Mouse (Mus musculus) ovary, postnatal 10 days (tissue): ENCODE results near the gene Immp2l.

Experiments used
- DNase-seq: peaks from one replicate; pipeline ENCODE4 v3.0.0; 2022; ENCODE audit warnings: low spot score

Gene Immp2l

DNA sequence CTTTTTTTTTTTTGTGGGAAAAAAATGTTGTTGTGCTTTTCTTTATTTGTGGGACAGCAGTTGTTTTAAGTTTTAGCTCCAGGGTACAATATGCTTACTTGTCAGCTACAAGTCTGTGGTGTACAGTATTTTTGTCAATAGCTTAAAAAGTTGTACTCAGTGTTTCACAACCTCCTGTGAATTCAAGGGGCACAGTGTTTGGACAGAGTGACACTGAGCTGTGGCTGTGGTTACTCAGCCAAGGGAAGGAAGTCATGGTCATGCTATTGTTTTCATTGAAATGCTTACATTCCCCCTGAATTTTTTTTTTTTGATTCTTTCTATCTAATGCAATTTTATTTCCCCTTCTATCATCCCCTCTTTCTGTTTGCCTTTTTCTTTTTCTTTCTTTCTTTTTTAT is 159.0 kb downstream of the Immp2l start:
- no peak for DNase-seq

DNA sequence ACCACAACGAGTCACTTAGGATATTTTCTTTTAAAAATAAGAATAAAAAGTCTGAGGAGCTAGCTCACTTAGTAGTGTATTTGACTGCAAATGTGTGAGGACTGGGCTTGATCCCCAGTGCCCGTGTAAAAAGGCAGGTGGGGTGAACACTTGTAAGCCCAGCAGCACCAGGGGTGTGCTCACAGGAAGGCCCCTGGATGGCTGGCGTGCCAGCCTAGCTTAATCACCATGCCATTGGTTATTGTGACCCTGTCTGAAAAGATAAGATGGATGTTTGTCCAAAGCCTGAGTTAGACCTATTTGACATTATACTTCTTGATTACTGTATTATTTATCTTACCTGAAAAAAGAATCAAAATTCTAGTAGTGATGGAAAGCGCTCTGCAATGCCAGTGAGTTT is 161.2 kb downstream of the Immp2l start:
- no peak for DNase-seq

DNA sequence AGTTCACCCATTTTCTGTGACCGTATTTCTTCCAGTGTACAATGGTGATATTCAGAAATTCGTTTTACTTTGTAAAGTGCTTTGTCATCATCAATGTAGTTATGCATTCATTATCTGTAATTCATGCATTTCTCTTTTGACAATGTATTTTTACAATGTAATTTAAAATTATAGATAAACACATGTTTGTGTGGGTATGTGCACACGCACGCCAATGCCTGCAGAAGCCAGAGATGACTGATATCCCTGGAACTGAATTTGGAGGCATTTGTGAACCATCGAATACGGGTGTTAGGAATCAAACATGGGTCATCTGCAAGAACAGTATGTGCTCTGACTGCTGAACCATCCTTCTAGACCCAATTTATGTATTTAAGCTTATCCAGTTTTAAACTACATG is 161.6 kb downstream of the Immp2l start:
- no peak for DNase-seq

- no peak for DNase-seq
These were observed 168.9 kb downstream of the Immp2l start for GRCm38 (mm10) chr12:41192829-41193228.

DNA sequence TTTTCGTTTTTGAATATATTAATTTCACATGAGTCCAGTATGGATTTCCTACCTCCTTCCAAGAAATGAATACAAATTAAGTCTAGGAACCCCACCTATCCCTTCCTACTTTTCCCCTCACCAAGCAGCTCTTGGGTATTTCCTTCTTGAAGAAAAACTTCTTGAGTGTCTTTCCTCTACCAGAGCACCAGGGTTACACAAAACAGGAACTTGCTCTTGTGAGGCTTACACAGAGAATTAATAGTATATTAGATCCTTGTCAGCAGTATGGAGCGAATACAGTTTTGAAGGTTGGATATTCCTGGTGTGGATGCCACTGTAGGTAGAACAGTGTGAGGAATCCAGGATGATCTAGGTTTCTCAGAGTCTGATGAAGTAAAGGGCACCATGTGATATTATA is 172.5 kb downstream of the Immp2l start:
- DNase-seq = no peak

- no peak for DNase-seq
These were observed 191.3 kb downstream of the Immp2l start for GRCm38 (mm10) chr12:41215186-41215585.

DNA sequence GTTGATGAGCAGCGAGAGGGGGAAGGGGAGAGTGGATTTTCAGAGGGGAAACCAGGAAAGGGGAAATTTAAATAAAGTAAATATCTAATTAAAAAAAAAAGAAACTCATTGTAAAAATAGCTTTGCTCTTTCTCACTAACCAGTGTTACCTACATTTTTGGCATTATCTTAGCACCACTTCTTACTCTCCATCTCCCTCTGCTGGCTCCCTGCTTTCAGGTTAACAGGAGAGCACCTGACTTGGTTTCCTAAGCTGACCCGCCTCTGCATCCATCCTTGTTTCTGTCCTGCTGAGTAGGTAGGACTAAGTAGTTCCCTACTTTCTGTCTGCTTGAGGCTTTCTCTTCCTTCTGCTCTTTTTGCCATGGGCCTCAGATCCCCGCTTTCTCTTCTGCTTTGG is 198.0 kb downstream of the Immp2l start:
- DNase-seq = no peak

GRCm38 (mm10) chr12:41223686-41224085 is 199.8 kb downstream of the Immp2l start:
- no peak for DNase-seq

DNA sequence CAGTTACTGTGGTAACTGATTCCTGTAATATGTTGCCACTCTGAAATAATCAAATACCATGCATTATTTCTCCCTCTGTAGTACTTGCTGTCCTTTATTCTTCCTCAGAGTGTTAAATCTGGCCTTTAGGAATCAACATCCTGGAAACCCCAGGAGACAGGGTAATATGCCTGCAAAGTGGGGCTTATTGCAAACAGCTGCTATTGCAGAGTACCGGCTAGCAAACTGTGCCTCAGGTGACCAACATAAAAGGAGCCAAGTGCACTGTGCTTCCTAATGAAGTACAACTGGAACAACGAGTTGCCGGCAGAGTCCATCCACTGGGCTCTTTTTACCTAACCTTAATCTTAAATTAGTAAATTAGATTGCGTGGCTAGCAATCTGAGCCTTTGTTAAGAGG is 200.6 kb downstream of the Immp2l start:
- DNase-seq = no peak

DNA sequence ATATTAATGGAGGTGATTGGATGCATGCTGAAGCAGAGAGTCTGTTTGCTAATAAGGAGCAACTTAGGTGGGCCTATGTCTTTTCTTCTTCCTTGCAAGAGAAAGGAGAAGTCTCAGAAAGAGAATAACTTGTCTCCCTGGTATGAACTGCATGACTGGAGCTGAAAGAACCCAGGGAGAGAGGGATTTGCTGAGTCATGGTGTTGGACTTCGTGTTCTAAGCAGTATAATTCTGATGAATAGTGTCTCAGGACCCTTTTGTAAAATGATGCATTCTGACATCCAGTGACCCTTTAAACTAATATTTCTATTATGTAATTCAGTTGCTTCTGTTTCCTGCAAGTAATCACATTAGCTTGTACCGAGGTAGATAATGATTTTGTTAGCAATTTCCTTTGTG is 208.1 kb downstream of the Immp2l start:
- DNase-seq = no peak

DNA sequence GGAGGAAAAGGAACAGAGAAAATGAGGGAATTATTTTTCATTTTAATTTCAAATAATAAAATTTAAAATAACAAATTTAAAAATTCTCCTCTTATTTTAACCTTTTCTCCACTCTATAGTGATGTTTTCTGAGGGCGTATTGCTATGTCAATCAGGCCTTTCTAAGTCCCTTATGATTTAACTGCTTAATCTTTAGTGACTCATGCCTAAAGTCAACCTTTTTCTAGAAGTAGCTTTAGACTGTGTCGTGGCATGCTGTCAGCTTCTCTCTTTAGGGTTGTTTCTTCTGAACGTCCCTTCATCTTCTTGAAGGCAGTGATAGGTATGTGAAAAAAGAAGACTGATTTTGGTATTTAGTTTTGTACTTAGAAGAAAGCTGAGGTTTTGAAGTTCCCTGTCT is 214.0 kb downstream of the Immp2l start:
- no peak for DNase-seq

GRCm38 (mm10) chr12:41241221-41241620 is 217.3 kb downstream of the Immp2l start:
- no peak for DNase-seq

DNA sequence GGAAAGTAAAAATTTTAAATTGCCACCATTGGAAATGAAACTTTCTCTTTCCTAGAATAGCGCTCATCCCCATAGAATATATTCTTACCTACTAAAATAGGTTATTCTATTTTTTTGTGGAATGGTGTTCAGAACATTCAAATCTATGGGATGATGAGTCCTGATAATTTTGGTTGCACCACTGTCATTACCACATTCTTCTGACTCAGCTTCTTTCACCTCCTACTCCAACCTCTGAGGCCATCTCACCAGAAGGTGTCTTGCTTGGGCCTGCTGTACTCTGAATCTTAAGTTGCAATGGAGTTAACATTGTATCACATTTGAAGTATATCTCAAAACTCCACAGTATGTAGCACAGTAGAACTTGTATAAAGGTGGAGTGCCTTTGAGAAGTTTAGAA is 224.4 kb downstream of the Immp2l start:
- no peak for DNase-seq

DNA sequence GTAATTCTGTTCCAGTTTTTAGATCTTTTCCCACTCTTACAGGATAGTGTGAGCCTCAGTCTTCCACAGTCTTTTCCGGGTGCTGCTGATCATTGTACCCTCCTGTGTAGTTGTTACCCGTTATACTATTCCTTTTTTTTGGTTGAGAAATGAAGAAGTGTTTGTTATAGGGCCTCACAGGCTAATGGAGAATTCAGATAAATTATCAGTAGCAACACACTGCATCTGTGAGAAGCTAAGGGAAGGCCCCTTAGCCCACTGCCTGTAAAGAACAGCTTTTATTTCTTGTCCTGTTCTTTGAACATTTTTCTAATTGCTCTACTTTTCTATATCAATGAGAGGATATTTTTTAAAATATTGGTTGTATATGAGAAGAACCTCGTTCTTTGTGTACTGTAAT is 226.2 kb downstream of the Immp2l start:
- no peak for DNase-seq

DNA sequence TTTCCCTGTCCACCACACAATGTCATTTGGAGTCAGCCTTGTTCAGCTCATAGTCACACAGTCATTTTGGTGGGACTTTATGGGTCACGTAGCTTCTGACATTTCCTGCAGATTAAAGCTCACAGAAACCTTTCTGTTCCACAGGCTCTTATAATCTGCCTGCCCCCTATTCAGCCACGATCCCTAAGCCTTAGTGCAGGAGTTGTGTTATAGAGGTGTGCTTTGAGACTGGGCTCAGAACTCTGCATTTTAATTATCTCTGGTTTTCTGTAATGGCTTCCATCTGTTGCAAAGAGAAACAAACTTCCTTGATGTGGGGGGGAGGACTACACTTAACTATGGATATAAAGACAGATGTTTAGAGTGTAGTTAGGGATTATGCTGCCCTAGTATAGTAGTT is 234.0 kb downstream of the Immp2l start:
- no peak for DNase-seq

- DNase-seq = no peak
These were observed 235.7 kb downstream of the Immp2l start for GRCm38 (mm10) chr12:41259608-41260007.

GRCm38 (mm10) chr12:41274136-41274535 is 250.2 kb downstream of the Immp2l start:
- no peak for DNase-seq

GRCm38 (mm10) chr12:41275361-41275760 is 251.5 kb downstream of the Immp2l start:
- DNase-seq = no peak

GRCm38 (mm10) chr12:41277896-41278295 is 254.0 kb downstream of the Immp2l start:
- DNase-seq = no peak

DNA sequence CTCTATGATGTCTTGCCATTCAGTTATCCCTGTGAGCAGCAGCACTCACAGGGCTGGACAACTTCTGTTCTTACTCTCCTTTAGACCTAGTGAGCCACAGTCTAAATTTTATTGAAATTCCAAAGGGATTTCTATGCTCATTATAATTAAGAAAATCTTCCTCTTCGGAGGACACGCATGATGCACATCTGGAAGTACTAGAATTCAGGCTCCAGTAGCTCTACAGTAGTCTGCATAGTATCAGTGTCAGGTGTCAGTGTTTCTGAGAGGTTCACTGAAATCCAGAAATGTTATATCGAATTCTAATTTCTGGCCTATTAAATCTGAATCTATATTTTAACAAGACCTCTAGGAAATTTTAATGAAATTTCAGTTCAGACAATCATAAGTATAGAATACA is 265.2 kb downstream of the Immp2l start:
- no peak for DNase-seq

DNA sequence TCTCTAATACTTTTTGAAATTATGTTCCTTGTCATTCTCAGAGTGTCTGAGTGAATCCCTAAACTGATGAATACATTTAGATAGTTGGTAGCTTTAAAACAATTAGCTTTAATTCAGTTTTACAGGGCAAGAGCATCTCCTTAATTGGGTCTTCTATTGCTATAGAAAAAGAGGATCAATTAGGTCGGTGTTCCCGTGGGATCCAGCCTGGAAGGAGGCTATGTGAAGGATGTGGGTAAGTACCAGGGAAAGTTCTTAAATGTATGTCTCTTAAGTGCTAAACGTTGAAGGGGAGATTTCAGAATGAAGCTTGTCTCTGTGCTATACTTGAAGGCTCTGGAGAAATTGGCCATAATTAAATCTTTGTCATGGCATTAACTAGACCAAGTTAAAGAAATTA is 283.1 kb downstream of the Immp2l start:
- no peak for DNase-seq

DNA sequence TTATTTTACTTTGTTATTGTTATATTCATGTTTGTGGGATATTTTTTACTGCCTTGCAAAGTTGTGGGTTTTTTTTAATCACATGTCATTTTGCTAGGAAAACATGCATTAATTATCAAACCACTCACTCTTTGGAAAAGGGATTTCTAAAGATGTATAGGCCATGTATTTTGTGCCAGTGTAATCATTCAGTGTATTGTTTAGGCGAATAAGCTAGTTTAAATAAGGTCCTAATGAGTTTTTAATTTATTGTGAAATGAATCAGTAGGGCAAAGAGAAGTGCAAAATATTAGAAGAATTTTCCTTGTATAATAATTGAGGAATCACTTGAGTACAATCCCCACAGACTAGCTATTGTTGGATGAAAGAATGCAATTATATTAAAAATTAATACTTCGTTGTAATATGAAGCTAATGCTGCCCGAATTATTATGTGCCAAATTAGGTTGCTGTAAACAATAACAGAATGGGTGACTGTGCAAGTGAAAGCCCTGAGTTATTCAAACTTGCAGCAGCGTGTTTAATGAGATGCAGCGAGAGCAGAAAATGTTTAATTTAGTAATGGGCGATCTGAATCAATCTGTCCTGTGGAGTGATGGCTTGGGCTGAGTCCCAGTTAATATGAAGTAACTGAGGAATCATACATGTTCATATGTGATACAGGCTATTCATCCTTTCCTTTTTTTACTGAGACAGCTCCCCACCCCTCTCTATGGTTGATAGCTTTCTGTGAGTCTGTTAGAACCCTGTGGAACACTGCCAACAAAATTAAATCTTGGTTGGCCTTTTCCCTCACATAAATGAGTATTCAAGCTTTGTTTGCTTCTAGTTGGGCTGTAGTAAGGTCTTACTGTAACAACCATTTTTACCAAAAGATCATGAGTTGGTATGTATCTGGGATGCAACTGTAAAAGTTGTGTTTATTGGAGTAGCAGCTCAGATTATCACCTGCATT is 285.1 kb downstream of the Immp2l start:
- no peak for DNase-seq

DNA sequence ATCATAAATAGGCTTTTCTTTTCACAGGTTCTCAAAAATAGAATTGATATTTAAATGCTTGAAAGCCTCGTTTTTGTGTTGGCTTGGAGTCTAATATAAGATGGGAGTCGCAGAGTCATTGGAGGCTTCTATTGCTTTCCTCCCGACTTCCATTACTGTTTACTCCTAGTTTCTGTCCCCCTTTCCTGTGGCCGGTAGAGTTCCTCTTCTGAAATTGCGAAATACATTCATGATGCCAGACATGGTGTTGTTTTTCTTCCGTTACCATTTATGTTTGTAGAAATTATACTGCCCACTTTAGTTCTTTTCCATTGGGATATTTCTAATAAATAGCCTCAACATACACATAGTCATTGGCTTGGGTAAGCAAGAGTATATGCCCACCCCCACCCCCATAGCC is 289.5 kb downstream of the Immp2l start:
- no peak for DNase-seq

DNA sequence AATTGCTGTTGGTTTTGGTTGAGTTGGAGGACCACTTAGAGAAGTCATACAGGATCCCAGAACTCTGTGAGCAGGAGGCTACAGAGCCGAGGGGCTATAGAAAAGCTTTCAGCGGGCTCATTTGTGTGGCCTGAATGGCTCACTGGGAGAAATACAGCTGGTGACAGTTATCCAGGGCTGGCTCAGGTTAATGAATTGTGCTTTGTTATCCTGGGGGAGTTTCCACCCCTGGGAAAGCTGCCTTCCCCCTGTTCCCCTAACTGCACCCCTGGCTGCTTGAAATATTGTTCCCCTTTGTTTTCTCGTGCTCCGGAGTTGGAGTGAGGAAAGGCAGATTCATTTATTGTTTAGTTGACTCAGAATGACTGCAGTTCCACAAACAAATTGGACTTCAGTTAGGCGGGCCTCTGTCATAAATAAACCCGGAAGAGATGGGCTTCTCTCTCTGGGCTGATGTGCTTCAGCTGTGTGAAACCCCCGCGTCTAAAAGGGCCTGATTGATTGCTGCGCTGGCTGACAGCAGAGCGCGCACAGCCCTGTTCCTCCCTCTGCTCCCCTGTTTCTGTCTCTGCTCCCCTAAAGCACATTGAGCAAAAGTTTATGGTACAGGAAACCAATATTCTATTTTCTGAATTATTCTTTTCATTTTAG is 291.0 kb downstream of the Immp2l start:
- peak; percentile 2 for DNase-seq
